Mouse (Mus musculus) thymus, postnatal 14 days (tissue): ENCODE data around the gene Yars.

Experiments used
- DNase-seq: peaks from one replicate; pipeline ENCODE4 v3.0.0; 2021

Gene Yars

GRCm38 (mm10) chr4:129190538-129190937, 978 bp downstream of the Yars start:
- no peak for DNase-seq

DNA sequence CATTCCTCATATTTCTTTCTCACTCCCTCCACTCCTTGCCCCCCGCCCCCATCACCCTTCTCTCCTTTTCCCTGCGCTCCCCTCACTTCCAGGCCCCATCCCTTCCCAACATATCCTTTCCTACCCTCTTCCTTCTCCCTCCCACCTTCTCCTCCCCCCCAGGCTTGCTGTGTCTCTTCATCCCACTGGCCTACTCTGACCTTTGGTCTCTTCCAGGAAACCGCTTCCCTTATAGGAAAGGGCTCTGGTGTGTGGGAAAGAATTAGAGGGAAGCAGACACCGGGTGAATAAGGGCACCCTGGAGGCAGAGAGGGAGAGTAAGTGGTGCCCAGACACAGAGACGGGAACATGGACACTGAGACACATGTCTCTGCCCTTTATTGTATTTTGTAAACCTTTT, 2.1 kb downstream of the Yars start:
- DNase-seq = no peak

- no peak for DNase-seq
These were observed 4.7 kb downstream of the Yars start for GRCm38 (mm10) chr4:129194280-129194679.

- no peak for DNase-seq
These were observed 8.0 kb downstream of the Yars start for GRCm38 (mm10) chr4:129197514-129197913.

- no peak for DNase-seq
These were observed 15.1 kb downstream of the Yars start for GRCm38 (mm10) chr4:129204655-129205054.

DNA sequence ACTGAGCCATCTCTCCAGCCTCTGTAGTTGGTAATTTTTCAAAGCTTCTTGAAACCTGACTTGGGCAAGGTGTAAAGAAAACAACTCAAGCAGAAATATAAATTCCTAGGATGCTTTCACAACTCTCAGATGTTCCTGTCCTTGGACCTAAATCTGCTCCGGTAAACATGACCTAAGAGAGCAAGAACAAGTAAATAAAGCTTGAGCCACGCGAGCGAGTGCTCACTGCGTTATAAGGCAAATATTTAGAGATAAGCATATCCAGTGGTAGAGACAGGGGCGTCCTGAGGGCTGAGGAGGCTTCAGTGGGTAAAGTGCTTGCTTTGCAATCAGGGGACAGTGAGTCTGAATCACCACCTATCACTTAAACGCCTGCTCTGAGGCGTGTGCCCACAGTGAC, 17.2 kb downstream of the Yars start:
- DNase-seq = no peak

DNA sequence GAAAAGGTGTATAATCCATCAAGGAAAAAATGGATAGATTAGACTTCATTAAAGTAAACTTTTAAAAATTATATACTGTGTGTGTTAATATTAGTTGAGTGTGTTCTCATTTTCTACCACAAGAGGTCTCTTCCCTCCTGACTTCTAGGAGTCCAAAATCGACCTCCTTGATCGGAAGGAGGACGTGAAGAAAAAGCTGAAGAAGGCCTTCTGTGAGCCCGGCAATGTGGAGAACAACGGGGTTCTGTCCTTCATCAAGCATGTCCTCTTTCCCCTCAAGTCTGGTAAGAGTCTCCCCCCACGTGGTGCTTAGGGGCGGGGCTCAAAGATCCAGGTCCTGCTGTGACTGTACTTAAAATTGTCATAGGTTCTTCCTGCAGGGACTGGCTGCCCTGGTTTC, 19.9 kb downstream of the Yars start:
- no peak for DNase-seq

- DNase-seq = no peak
These were observed 21.9 kb downstream of the Yars start for GRCm38 (mm10) chr4:129211461-129211860.

GRCm38 (mm10) chr4:129212486-129212885, 22.9 kb downstream of the Yars start:
- peak; percentile 50 for DNase-seq

DNA sequence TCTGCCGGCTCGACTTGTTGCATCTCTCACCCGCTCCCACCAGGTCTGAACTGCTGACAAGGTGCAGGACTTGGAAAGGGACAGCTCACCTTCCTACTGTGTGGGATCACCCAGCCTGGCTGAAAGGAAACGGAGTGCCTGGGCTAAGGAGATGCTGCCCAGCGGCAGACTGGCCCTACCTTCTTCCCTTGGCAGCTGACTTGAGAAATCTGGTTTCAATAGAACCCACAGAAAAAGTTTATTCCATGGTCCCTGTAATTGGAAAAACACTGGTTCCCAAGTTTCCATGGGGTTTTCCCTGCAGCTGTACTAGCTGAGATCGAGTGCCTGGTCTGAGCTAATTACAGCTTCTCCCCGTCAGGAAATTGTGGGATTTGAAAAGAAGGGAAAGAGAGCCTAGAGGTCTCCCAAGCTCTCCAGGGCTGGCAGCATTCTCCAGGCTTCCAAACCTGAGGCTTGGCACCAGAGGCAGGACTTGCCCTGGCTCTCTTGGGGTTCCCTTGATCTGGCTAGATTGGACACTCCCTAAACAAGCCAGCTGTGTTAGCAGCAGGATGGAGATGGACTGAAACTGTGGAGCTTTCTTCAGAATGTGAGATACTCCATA, 29.1 kb downstream of the Yars start:
- DNase-seq = no peak

DNA sequence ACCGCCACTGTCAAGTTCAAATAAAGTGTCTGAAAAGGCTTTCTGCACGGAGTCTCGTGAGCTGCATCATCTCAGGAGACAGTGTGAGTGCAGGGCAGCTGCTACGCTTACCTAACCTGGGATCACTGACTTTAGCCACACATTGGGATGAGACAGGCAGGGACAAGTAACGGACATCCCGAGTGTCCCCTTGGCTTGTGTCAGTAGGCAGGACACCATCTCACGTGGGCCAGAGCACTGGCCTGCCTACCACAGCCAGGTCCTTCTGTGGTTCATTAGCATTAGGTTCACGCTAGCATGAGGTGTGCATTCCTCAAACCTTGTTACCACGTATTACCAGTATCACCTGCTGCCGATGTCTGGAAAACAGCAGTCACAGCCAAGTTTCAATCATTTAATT, 29.6 kb downstream of the Yars start:
- no peak for DNase-seq

DNA sequence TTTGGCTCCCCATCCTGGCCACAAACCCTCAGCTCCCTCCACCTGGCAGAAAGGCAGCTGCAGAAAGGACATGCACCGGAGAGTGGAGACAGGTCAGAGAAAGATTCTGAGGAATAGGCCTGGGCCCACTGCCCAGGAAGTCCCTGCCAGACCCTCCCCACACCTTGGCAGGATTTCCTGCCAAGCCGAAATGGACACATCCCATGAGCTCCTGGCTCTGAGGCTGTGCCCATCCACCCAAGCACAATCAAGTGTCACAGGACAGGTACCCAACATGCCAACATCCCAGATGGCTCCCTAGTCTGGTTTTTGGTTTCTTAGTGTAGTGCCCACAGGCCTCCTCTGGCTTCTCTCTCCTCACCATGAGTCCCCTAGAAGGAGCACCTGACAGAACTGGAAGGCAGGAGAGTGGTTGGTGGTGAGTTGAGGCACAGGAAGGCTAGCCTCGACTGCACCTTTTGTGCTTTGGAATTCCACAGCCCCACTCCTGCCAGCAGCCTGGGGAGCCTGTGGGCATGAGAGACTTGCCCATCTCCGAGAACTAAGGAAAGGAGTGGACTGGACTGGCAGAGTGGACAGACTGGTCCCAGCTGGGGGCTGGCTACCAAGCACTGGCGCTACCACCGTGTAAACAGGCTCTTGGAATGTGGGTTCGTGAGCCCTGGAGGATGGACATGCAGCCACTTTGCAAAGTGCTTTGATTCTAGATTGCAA, 31.0 kb downstream of the Yars start:
- DNase-seq = no peak

GRCm38 (mm10) chr4:129221097-129222010, 31.8 kb downstream of the Yars start:
- DNase-seq = no peak

DNA sequence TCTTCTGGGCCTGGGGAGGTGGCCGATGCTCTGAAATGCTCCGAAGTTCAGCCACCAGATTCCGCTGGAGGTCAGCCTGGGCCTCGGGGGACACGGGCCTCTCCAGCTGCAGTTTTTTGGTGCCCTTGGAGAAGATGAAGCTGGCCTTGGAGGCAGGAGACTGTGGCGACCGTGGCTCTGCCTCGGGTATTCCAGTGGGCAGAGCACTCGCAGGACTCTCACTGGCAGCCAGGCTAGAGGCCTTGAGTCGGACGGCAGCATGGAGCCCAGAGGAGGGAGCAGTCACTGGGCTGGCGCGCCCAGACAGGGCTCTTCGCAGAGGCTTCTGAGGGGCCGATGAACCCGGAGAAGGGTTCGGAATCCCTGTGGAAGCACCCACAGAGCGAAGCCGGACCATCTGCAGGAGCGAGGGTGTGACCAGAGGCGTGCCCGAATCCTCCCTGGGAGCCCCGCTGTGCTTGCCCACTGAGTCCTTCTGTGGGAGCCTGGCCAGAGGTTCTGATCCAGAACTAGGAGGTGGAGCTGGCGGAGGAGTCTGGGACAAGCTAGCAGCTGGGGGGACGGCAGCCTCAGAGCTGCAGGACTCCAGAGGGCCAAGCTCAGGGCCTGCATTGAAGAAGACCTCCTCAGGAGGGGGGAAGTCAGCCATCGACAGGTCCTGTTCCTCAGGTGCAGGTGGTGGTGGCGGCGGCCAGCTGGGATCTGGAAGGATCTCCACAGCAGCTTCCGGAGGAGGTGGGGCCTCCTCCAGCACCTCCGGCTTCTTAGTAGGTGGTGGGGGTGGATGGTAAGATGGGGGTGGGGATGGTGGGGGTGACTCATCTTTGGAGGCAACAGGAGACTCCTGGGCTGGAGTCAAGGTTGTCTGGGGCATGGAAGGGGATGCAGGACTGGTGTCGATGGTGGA, 32.7 kb downstream of the Yars start:
- DNase-seq = no peak

DNA sequence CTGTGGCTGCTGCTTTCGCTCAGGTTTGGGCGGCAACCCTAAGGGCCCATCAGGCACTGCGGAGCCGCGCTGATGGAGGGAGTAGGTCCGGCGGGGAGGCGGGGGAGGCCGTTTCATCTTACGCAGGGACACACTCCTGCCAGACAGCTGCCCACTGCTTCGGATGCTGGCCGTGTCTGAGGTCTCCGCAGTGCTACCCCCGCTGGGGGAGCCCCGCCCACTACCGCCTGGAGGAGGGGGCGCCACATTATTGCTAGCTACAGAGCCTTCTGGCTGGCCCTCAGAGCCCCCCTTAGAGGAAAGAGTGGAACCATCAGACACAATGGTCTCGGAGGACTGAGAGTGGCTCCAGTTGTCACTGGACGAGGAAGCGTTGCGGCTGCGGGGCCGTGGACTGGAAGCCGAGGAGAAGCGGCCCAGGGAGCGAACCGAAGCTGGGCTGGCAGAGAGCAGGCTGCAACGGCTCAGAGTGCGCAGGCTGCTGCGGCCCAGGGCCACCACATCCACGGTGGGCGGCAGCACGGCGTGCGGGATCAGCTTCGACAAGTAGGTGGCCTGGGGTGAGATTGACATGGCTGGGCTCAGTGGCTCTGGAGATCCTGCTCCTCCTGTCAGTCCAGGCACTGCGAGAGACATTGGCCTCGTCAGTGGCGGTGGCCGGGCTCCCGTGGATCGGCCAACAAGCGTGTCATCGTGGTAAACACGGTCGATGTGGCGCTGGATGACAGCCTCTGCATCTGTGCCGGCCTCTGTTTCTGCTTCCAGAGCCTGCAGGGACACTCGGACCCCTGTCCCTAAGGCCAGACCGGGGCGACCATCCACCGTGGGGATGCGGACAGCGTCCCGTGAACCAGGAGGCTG, 34.1 kb downstream of the Yars start:
- no peak for DNase-seq

GRCm38 (mm10) chr4:129225315-129225714, 35.8 kb downstream of the Yars start:
- no peak for DNase-seq

DNA sequence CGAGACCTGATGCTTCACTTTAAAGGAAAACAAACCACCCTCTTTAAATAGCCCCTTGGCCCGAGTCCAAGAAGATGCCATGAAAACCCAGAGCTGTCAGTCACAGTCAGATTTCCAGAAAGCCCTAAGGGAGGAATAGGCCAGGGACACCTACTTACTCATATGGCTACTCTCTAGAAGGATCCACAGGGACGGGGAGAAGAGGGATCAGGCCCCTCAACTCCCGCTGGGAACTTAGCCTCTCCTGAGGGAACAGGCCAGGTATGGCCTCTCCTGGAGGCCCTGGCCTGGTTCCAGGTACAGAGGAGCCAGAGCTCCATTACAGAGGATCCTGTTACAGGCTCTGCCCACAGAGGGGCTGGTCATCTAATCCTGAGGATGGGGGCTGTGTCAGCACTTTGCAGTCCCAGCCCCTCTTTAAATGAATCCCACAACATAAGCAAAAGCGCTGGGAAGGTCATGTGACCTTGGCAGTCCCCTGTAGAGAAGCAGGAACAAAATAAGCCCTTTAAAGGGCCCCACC, 36.9 kb downstream of the Yars start:
- no peak for DNase-seq

GRCm38 (mm10) chr4:129227170-129227984, 37.8 kb downstream of the Yars start:
- DNase-seq = no peak

DNA sequence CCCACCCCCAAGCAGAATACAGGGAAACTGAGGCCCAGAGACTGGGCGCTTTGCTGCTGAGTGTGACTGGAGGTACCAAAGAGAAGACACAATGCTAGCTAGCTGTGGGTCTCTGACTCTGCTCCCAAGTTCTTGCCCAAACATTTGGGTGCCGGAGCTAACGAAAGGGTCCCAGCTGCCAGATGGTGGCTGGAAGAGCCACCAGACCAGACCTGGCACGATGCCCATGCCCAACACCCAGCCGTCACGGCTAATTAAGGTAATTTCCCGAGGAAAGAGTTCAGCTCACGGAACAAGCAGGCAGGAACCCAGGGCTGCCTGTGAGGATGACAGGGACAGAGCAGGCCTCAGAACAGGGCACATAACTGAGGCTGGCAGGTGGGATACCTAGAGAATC, 38.4 kb downstream of the Yars start:
- DNase-seq = no peak

DNA sequence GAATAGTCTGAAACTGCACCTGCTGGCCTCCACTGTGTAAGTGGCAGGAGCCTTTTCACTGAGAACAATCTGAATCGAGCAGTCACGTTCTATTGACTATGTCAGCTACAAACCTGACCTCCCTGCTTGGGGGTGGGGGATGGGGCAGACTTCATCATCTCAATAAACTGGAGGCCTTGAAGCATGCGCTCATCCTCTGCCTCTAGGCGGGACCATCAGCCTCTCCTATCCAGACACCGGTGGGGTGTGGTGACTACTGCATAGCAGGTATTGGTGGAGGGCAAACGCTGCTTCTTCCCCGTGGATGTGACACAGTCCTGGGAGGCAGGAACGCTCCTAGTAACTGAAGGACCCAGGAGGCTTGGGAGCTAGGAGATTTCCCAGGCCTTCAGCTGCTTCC, 41.4 kb downstream of the Yars start:
- no peak for DNase-seq
